Mouse (Mus musculus) intestine, postnatal 0 days (tissue): ENCODE data around the gene Ephb1. TPM values are rescaled to one million over a fixed set of nuclear protein-coding genes. Genes with fewer than 3 reads are reported as not detected.

Experiments
- ATAC-seq: fragments of 200-750 bp; cut with Nextera tagmentation; 2 replicates; pipeline ENCODE4 v1.8.0; 2017; ENCODE audit warnings: mild to moderate bottlenecking, moderate TSS enrichment, moderate library complexity
- H3K27ac ChIP-seq: fragments of 300-500 bp; sonication (generic); 2 replicates; pipeline ENCODE4 v1.5.1; 2014; ENCODE audit warnings: mild to moderate bottlenecking, low read depth, low read length, moderate library complexity
- H3K27me3 ChIP-seq: fragments of 300-500 bp; sonication (generic); replicated peaks from 2 replicates; pipeline ENCODE4 v1.6.1; 2014; ENCODE audit warnings: low read length, mixed read lengths; ENCODE audit not compliant: control insufficient read depth, insufficient read depth
- H3K36me3 ChIP-seq: fragments of 300-500 bp; sonication (generic); 2 replicates; pipeline ENCODE4 v1.6.1; 2014; ENCODE audit warnings: mild to moderate bottlenecking, moderate library complexity; ENCODE audit not compliant: control insufficient read depth, insufficient read depth
- H3K4me1 ChIP-seq: fragments of 300-500 bp; sonication (generic); replicated peaks from 2 replicates; pipeline ENCODE4 v1.6.1; 2014; ENCODE audit warnings: antibody characterized with exemption, low read length, mixed read lengths; ENCODE audit not compliant: control insufficient read depth, insufficient read depth
- H3K4me2 ChIP-seq: fragments of 300-500 bp; sonication (generic); replicated peaks from 2 replicates; pipeline ENCODE4 v1.6.1; 2014; ENCODE audit warnings: low read depth, mild to moderate bottlenecking, moderate library complexity
- H3K4me3 ChIP-seq: fragments of 300-500 bp; sonication (generic); 2 replicates; pipeline ENCODE4 v1.5.1; 2014; ENCODE audit warnings: low read depth, low read length
- H3K9ac ChIP-seq: fragments of 300-500 bp; sonication (generic); 2 replicates; pipeline ENCODE4 v1.6.1; 2014; ENCODE audit warnings: mild to moderate bottlenecking, low read depth, low read length
- H3K9me3 ChIP-seq: fragments of 300-500 bp; sonication (generic); 2 replicates; pipeline ENCODE4 v1.6.1; 2016; ENCODE audit warnings: mixed run types; ENCODE audit not compliant: control insufficient read depth
- CTCF ChIP-seq: sonication (generic); IDR thresholded peaks from 2 replicates; pipeline ENCODE4 v1.5.1; 2016; ENCODE audit warnings: low read depth, mild to moderate bottlenecking, control low read depth, antibody characterized with exemption, moderate library complexity
- WGBS: fragments of 180-500 bp; shearing (Covaris S2); extraction: QIAGEN DNeasy Blood & Tissue Kit; methylation state at CpG from one replicate; pipeline ENCODE4 v1.1.7; 2014; 5-methylcytosine and 5-hydroxymethylcytosine counted together
- polyA plus RNA-seq: library from polyadenylated mRNA; unstranded; fragments of >200 nt; fragmentation: Nextera tagmentation; extraction: Ambion mirVana; gene quantifications from 2 replicates; pipeline ENCODE4 v1.2.1, GENCODE M21; 2015

Ephb1 gene
- polyA plus RNA-seq, 1 experiment from 2014 or later = 1.3 TPM

DNA sequence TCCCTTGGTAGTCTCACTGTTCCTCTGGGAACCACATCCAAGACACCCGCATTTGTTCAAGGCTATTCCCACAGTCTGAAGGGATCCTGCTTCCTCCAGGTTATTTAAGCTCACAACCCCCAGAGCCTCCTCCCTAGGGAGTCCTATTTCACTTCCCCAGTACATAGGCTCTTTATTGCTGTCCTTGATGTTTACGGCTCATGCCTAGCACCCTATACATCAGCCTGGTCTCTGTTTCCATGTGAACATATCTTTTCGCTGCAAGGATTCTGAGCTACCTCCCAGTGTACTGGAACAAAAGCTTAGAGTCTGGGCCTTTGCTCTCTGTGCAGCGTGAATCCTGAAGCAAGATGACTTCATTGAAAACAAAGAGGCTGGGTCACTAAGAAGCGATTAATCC is 351.6 kb downstream of the Ephb1 start:
- no peak for ATAC-seq
- H3K36me3 ChIP-seq = no peaks in the 10 kb centered on the region
- no peak overlapping the region for H3K27ac ChIP-seq
- WGBS = 66% methylated on average over 5 of the region's 5 CpGs
- H3K9ac ChIP-seq = no peak overlapping the region
- no peak for TF ChIP-seq CTCF
- no peaks in the 10 kb centered on the region for H3K27me3 ChIP-seq
- no peaks in the 10 kb centered on the region for H3K4me1 ChIP-seq
- no peak overlapping the region for H3K4me2 ChIP-seq
- no peak overlapping the region for H3K4me3 ChIP-seq
- no peaks in the 10 kb centered on the region for H3K9me3 ChIP-seq

DNA sequence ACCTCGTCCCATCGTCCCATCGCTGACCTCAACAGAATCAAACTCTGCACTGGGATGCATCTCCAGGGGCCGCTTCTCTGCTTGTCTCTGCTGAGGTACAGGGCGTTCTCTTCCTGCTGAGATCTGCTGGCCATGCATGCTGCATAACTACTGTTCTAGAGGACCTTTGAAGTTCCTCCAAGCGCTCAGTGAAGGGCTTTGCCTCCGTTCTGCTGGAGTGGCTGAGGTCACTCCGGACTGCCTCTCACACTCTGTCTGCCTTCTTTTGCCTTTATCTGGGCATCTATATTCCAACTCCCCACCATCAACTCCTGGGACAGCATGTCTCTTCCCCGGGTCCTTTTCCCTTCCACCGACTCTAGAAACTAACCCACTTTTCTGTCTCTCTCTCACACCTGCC is 352.3 kb downstream of the Ephb1 start:
- no peak for TF ChIP-seq CTCF
- Histone ChIP-seq H3K27ac (no peak overlapping the region), H3K4me2 (no peak overlapping the region), H3K4me3 (no peak overlapping the region), H3K4me1 (no peaks in the 10 kb centered on the region), H3K27me3 (no peaks in the 10 kb centered on the region), H3K36me3 (no peaks in the 10 kb centered on the region), H3K9me3 (no peaks in the 10 kb centered on the region), H3K9ac (no peak overlapping the region)
- no peak for ATAC-seq
- WGBS = 89% methylated on average over 10 of the region's 10 CpGs

DNA sequence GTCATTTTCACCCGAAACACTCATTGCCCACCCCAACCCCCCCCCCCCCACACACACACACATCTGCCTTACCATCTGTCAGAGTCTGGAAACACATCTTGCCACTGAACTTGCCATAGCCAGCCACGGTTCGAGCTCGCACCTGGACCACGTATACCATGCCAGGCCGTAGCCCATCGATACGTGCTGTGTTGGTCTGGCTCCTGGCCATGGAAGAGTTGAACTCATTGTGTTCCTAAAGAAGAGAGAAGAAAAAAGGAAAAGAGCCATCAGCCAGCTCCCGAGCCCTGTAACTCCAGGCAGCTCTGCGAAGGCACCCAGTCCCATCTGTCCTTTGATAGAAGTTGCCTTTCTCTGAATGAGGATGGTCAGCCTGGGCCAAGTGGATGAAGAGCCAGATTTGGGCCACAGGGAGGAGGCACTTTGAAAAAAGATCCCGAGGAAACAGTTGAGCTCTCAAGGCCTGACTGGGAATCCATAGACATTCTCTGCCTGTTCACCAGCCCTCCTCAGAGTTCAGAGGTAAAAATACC is 352.8 kb downstream of the Ephb1 start:
- Histone ChIP-seq H3K27me3 (no peaks in the 10 kb centered on the region), H3K9me3 (no peaks in the 10 kb centered on the region), H3K27ac (no peak overlapping the region), H3K4me2 (no peak overlapping the region), H3K9ac (no peak overlapping the region), H3K36me3 (no peaks in the 10 kb centered on the region), H3K4me3 (no peak overlapping the region), H3K4me1 (no peaks in the 10 kb centered on the region)
- no peak for TF ChIP-seq CTCF
- WGBS = 94% methylated on average over 11 of the region's 11 CpGs
- ATAC-seq = no peak

GRCm38 (mm10) chr9:101999690-102000089 is 354.8 kb downstream of the Ephb1 start:
- Histone ChIP-seq H3K36me3 (no peaks in the 10 kb centered on the region), H3K9me3 (no peaks in the 10 kb centered on the region), H3K27ac (no peak overlapping the region), H3K4me3 (no peak overlapping the region), H3K9ac (no peak overlapping the region), H3K4me2 (no peak overlapping the region), H3K4me1 (no peaks in the 10 kb centered on the region), H3K27me3 (no peaks in the 10 kb centered on the region)
- no peak for ATAC-seq
- WGBS = 54% methylated on average over 4 of the region's 4 CpGs
- no peak for TF ChIP-seq CTCF

DNA sequence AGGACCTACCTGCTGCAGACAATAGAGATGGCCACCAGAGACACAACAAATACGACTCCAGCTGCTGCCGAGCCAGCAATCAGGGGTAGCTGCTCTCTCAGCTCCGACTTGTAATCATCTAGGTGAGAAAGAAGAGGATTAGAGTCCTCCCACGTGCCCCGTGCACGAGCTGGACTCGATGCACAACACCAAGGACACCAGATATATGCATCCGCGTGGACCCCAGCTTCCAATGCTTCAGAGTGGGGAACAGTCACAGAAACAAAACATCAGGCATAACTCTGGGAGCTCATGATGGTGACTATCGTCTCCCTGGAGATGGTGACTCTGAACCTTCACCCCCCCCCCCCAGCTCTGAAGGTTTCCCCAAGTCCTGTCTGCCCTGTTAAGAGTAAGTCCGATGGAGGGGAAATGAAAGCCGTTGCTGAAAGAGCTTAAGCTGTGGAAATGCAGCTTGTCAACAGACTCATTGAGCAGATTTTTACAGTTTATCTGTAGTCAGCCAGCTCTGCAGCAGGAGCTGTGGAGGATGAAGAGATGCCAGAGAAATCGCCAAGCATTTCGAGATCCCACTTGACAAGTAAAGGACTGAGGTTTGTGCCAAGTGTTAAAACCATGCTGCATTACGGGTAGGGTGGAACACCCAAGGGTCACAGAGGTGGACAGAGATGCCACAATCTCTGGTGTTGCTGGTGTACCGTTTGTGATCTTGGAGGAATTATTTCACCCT is 357.6 kb downstream of the Ephb1 start:
- no peak for TF ChIP-seq CTCF
- Histone ChIP-seq H3K36me3 (no peaks in the 10 kb centered on the region), H3K9me3 (no peaks in the 10 kb centered on the region), H3K27ac (no peak overlapping the region), H3K4me1 (no peaks in the 10 kb centered on the region), H3K4me3 (no peak overlapping the region), H3K27me3 (no peaks in the 10 kb centered on the region), H3K4me2 (no peak overlapping the region), H3K9ac (no peak overlapping the region)
- no peak for ATAC-seq
- 76% methylated on average over 16 of the region's 16 CpGs for WGBS

- Histone ChIP-seq H3K4me2 (no peak overlapping the region), H3K4me1 (no peaks in the 10 kb centered on the region), H3K36me3 (no peaks in the 10 kb centered on the region), H3K4me3 (no peak overlapping the region), H3K27ac (no peak overlapping the region), H3K27me3 (no peaks in the 10 kb centered on the region), H3K9me3 (no peaks in the 10 kb centered on the region), H3K9ac (no peak overlapping the region)
- WGBS = 67% methylated on average over 7 of the region's 7 CpGs
- TF ChIP-seq CTCF = no peak
- ATAC-seq = no peak
Measured at GRCm38 (mm10) chr9:101996183-101996582, 358.3 kb downstream of the Ephb1 start.
